Mouse (Mus musculus): ENCODE data around the gene Ndel1. TPM values are rescaled to one million over a fixed set of nuclear protein-coding genes. Genes with fewer than 3 reads are reported as not detected.

Gene Ndel1
- polyA plus RNA-seq, 1 experiment, result 74.3 TPM

GRCm38 (mm10) chr11:68883843-68884242, 12.2 kb upstream of the Ndel1 start:
- WGBS, result 80% methylated on average over 2 of the region's 2 CpGs
- H3K4me1 ChIP-seq (ENCODE audit: control insufficient read depth, insufficient read depth, low read length), result no peaks in the 10 kb centered on the region
- no peak overlapping the region for H3K4me3 ChIP-seq (replicated peaks; ENCODE audit: extremely low read depth, low read depth, low read length)
- DNase-seq, result no peak
- TF ChIP-seq POLR2A (IDR thresholded peaks at IDR 0.05; ENCODE audit: borderline replicate concordance, extremely low read depth, low read depth, low read length), result no peak
- TF ChIP-seq CTCF (IDR thresholded peaks at IDR 0.05; ENCODE audit: insufficient read depth, low read length), result no peak

GRCm38 (mm10) chr11:68882107-68882506, 10.4 kb upstream of the Ndel1 start:
- DNase-seq, result no peak
- TF ChIP-seq POLR2A (IDR thresholded peaks at IDR 0.05; ENCODE audit: borderline replicate concordance, extremely low read depth, low read depth, low read length), result no peak
- no peak for TF ChIP-seq CTCF (IDR thresholded peaks at IDR 0.05; ENCODE audit: insufficient read depth, low read length)
- H3K4me3 ChIP-seq (replicated peaks; ENCODE audit: extremely low read depth, low read depth, low read length), result no peak overlapping the region
- 35% methylated on average over 14 of the region's 14 CpGs for WGBS
- no peaks in the 10 kb centered on the region for H3K4me1 ChIP-seq (ENCODE audit: control insufficient read depth, insufficient read depth, low read length)

- DNase-seq, result no peak
- WGBS, result 79% methylated on average over 5 of the region's 5 CpGs
- TF ChIP-seq POLR2A (IDR thresholded peaks at IDR 0.05; ENCODE audit: borderline replicate concordance, extremely low read depth, low read depth, low read length) (no peak), CTCF (IDR thresholded peaks at IDR 0.05; ENCODE audit: insufficient read depth, low read length) (no peak)
- Histone ChIP-seq H3K4me1 (ENCODE audit: control insufficient read depth, insufficient read depth, low read length) (peaks cover 2% of the 10 kb centered on the region; the same call in 1 of the 2 replicates), H3K4me3 (replicated peaks; ENCODE audit: extremely low read depth, low read depth, low read length) (no peak overlapping the region)
Measured at GRCm38 (mm10) chr11:68878811-68879210, 7.2 kb upstream of the Ndel1 start.

- TF ChIP-seq POLR2A (IDR thresholded peaks at IDR 0.05; ENCODE audit: borderline replicate concordance, extremely low read depth, low read depth, low read length) (no peak), CTCF (IDR thresholded peaks at IDR 0.05; ENCODE audit: insufficient read depth, low read length) (peak; percentile 46; the same call in 1 of the 2 replicates)
- peak; percentile 51 for DNase-seq
- no peak overlapping the region for H3K4me3 ChIP-seq (replicated peaks; ENCODE audit: extremely low read depth, low read depth, low read length)
- 0% methylated on average over 2 of the region's 2 CpGs for WGBS
- peaks cover 16% of the 10 kb centered on the region for H3K4me1 ChIP-seq (ENCODE audit: control insufficient read depth, insufficient read depth, low read length)
Measured at GRCm38 (mm10) chr11:68874841-68875240, 3.2 kb upstream of the Ndel1 start.

GRCm38 (mm10) chr11:68871277-68871676, 381 bp downstream of the Ndel1 start:
- whole genome bisulfite sequencing, result 75% methylated on average over 9 of the region's 9 CpGs
- DNase-seq, result no peak
- Histone ChIP-seq H3K4me3 (replicated peaks; ENCODE audit: extremely low read depth, low read depth, low read length) (no peak overlapping the region), H3K4me1 (ENCODE audit: control insufficient read depth, insufficient read depth, low read length) (peaks cover 20% of the 10 kb centered on the region)
- no peak for TF ChIP-seq CTCF (IDR thresholded peaks at IDR 0.05; ENCODE audit: insufficient read depth, low read length)
- TF ChIP-seq POLR2A (IDR thresholded peaks at IDR 0.05; ENCODE audit: borderline replicate concordance, extremely low read depth, low read depth, low read length), result no peak

- TF ChIP-seq CTCF (IDR thresholded peaks at IDR 0.05; ENCODE audit: insufficient read depth, low read length) (no peak), POLR2A (IDR thresholded peaks at IDR 0.05; ENCODE audit: borderline replicate concordance, extremely low read depth, low read depth, low read length) (no peak)
Measured at GRCm38 (mm10) chr11:68864544-68865189, 7.0 kb downstream of the Ndel1 start.

GRCm38 (mm10) chr11:68863631-68864091, 8.0 kb downstream of the Ndel1 start:
- DNase-seq, result no peak
- TF ChIP-seq POLR2A (IDR thresholded peaks at IDR 0.05; ENCODE audit: borderline replicate concordance, extremely low read depth, low read depth, low read length) (no peak), CTCF (IDR thresholded peaks at IDR 0.05; ENCODE audit: insufficient read depth, low read length) (no peak)
- H3K4me3 ChIP-seq (replicated peaks; ENCODE audit: extremely low read depth, low read depth, low read length), result no peak overlapping the region
- peaks cover 14% of the 10 kb centered on the region for H3K4me1 ChIP-seq (ENCODE audit: control insufficient read depth, insufficient read depth, low read length)
- 47% methylated on average over 4 of the region's 4 CpGs for WGBS

More at GRCm38 (mm10) chr11:68864544-68865189, 7.0 kb downstream of the Ndel1 start:
- 10% methylated on average over 9 of the region's 9 CpGs for WGBS
- peak; percentile 70 for DNase-seq
- no peak overlapping the region for H3K4me3 ChIP-seq (replicated peaks; ENCODE audit: extremely low read depth, low read depth, low read length)
- peaks cover 14% of the 10 kb centered on the region for H3K4me1 ChIP-seq (ENCODE audit: control insufficient read depth, insufficient read depth, low read length)

GRCm38 (mm10) chr11:68862260-68862659, 9.4 kb downstream of the Ndel1 start:
- DNase-seq, result no peak

GRCm38 (mm10) chr11:68859943-68860593, 11.6 kb downstream of the Ndel1 start:
- no peak for TF ChIP-seq POLR2A (IDR thresholded peaks at IDR 0.05; ENCODE audit: borderline replicate concordance, extremely low read depth, low read depth, low read length)
- no peak for TF ChIP-seq CTCF (IDR thresholded peaks at IDR 0.05; ENCODE audit: insufficient read depth, low read length)
- Histone ChIP-seq H3K4me1 (ENCODE audit: control insufficient read depth, insufficient read depth, low read length) (peaks cover 7% of the 10 kb centered on the region; the same call in 1 of the 2 replicates), H3K4me3 (replicated peaks; ENCODE audit: extremely low read depth, low read depth, low read length) (no peak overlapping the region)
- 72% methylated on average over 8 of the region's 8 CpGs for WGBS
- no peak for DNase-seq

More at GRCm38 (mm10) chr11:68862260-68862659, 9.4 kb downstream of the Ndel1 start:
- no peak overlapping the region for H3K4me3 ChIP-seq (replicated peaks; ENCODE audit: extremely low read depth, low read depth, low read length)
- H3K4me1 ChIP-seq (ENCODE audit: control insufficient read depth, insufficient read depth, low read length), result peaks cover 10% of the 10 kb centered on the region; the same call in 1 of the 2 replicates
- 79% methylated on average over 2 of the region's 2 CpGs for WGBS
- TF ChIP-seq CTCF (IDR thresholded peaks at IDR 0.05; ENCODE audit: insufficient read depth, low read length), result no peak
- no peak for TF ChIP-seq POLR2A (IDR thresholded peaks at IDR 0.05; ENCODE audit: borderline replicate concordance, extremely low read depth, low read depth, low read length)

Data from lung, adult 2 months (tissue).